Mouse (Mus musculus) pancreas, adult 10 weeks (tissue): Measurements from ENCODE around the gene D630023F18Rik. TPM values are rescaled to one million over a fixed set of nuclear protein-coding genes. Genes with fewer than 3 reads are reported as not detected.

ENCODE experiments used
- polyA plus RNA-seq: library from polyadenylated mRNA; stranded (reverse); fragments of 350-450 nt; fragmentation: Illumina TruSeq; extraction: RNeasy Lipid Tissue Mini Kit (QIAGEN cat#74804); gene quantifications from one replicate; pipeline ENCODE4 v1.2.3, GENCODE M21; 2015; ENCODE audit warnings: low read depth, low replicate concordance; ENCODE audit not compliant: insufficient read depth

The D630023F18Rik gene
- not detected for polyA plus RNA-seq

GRCm38 (mm10) chr1:65122574-65123372, at the start of gene D630023F18Rik:
Gene D630023F18Rik (minus strand): TSS chr1:65123214.

DNA sequence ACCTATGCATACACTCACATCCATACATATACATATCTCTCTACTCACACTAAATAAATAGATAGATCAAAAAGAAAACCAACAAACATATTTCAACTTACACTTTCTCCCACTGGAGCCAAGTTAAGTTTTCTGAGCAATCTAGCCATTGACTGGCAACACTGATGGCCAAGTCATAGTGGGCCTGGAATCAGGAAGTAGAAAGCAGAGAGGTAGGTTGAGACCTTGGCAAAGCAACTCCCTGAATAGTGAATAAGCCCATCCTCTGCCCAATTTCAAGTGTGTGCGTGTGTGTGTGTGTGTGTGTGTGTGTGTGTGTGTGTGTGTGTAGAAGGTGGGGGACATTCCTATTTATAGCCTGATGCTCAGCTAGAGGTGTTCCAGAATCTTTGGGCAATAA, 3.6 kb downstream of the D630023F18Rik start, which contains the start of gene Gm28845:
Gene Gm28845 (minus strand): TSS at position 121 of the 400 bp plus-strand sequence.

DNA sequence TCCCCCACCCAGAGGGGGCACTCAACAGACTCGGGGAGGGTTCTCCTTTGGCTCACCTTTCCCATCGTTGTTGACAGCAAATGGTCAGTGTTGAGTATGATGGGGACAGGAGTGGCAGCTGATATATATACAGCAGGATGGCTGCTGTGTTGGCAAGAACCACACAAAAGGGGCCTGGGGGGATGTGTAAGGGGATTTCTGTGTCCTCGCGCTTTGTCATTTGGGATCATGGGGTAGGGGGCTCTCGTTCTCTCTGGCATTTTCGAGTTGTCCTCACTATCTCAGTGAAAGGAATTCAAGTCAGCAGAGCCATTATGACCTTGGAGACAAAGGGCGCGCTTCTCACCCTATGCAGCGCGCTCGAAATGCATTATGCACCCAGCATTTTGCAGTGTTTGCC, 19.7 kb downstream of the D630023F18Rik start, which contains the start of gene Cryga:
Gene Cryga (minus strand): TSS at position 101 of the 400 bp plus-strand sequence.

GRCm38 (mm10) chr1:65082188-65082587, 40.8 kb downstream of the D630023F18Rik start, which contains the start of gene Crygb:
Gene Crygb (minus strand): TSS chr1:65082288.

DNA sequence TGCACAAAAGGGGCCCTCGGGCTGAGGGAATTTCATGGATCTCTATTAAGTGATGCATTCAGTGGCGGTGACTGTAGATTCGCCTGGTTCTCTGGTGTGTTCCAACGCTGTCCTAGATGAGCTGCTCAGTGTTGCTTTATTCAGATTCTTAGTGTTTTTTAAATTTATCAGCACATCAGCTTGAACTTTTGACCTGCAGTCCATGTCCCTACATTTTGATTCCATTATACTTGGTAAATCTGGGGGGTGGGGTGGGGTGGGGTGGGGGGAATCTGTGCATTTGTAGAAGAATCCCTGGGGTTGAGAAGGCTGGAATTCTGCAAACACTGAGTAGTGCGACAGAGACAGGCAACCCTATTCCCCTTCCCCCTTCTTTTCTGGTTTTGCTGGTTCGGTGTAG, 49.4 kb downstream of the D630023F18Rik start, which contains the start of gene Crygc:
Gene Crygc (minus strand): TSS at position 101 of the 400 bp plus-strand sequence.

DNA sequence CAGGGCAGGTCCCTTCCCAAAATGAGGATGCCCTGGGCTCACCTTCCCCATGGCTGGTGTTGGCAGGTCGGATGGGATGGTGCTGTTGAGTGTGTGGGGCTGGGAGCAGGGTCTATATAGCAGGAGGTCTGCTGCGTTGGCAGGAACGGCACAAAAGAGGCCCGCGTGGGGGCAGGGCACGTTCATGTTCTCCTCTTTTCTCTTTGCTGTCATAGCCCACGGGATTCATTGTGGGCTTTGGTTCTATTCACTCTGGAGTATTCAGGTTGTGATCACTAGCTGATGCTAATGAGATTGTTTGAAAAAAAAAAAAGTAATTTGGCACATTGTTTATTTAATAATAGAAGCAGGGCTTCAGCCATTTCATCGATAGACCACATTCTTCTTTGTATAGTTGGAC, 59.7 kb downstream of the D630023F18Rik start, which contains the start of gene Crygd:
Gene Crygd (minus strand): TSS at position 101 of the 400 bp plus-strand sequence.

Other genes with a start within 250 kb of the D630023F18Rik start
- gene Plekhm3, start 166.4 kb downstream of the D630023F18Rik start, polyA plus RNA-seq, result 1.3 TPM
- gene Akr1cl, start 90.5 kb downstream of the D630023F18Rik start, polyA plus RNA-seq, result not detected
- not detected for gene Cryge, start 72.1 kb downstream of the D630023F18Rik start, polyA plus RNA-seq
- gene Crygd, start 59.8 kb downstream of the D630023F18Rik start, polyA plus RNA-seq, result not detected
- not detected for gene Crygc, start 49.5 kb downstream of the D630023F18Rik start, polyA plus RNA-seq
- not detected for gene Crygb, start 40.9 kb downstream of the D630023F18Rik start, polyA plus RNA-seq
- gene Cryga, start 19.8 kb downstream of the D630023F18Rik start, polyA plus RNA-seq, result not detected
- not detected for gene Gm28845, start 3.7 kb downstream of the D630023F18Rik start, polyA plus RNA-seq
- gene Idh1, start 63.3 kb upstream of the D630023F18Rik start, polyA plus RNA-seq, result 12.2 TPM
- gene Pikfyve, start 63.5 kb upstream of the D630023F18Rik start, polyA plus RNA-seq, result 4.5 TPM
- gene Pth2r, start 158.8 kb upstream of the D630023F18Rik start, polyA plus RNA-seq, result not detected